Mouse (Mus musculus): ENCODE results near the gene Apoc4. TPM values are rescaled to one million over a fixed set of nuclear protein-coding genes. Genes with fewer than 3 reads are reported as not detected.
A peak's percentile ranks its signal among the peaks of the same experiment; 100 is the strongest.

The Apoc4 gene
- polyA plus RNA-seq, 1 experiment from 2014 or later = 0.39 TPM

- H3K4me1 ChIP-seq (ENCODE audit: control insufficient read depth, insufficient read depth, low read length) = peaks cover 14% of the 10 kb centered on the region
- WGBS = 9% methylated on average over 18 of the region's 18 CpGs
- H3K4me3 ChIP-seq (ENCODE audit: low read depth, low read length) = peak overlapping the region; percentile 27
- H3K27me3 ChIP-seq (ENCODE audit: control insufficient read depth, insufficient read depth, low read length) = no peaks in the 10 kb centered on the region
- ATAC-seq (ENCODE audit: insufficient number of reproducible peaks, insufficient read depth, low FRiP score, low read depth) = no peak
- peak overlapping the region; percentile 77 for H3K27ac ChIP-seq (ENCODE audit: low read length)
- H3K9ac ChIP-seq (replicated peaks; ENCODE audit: low read depth, low read length) = no peak overlapping the region
- peak overlapping the region; percentile 64 for H3K4me2 ChIP-seq (replicated peaks; ENCODE audit: low read depth, low read length)
- peaks cover 7% of the 10 kb centered on the region for H3K9me3 ChIP-seq (ENCODE audit: control insufficient read depth, low read depth, low read length)
- H3K36me3 ChIP-seq (ENCODE audit: control insufficient read depth, insufficient read depth, low read length) = peaks cover 40% of the 10 kb centered on the region
Measured at GRCm38 (mm10) chr7:19716055-19716682, 34.9 kb upstream of the Apoc4 start.

- peak; percentile 98 for ATAC-seq (ENCODE audit: insufficient number of reproducible peaks, insufficient read depth, low FRiP score, low read depth)
- peak within 1 kb of the TSS; percentile 94 for H3K9ac ChIP-seq (replicated peaks; ENCODE audit: low read depth, low read length)
- H3K27me3 ChIP-seq (ENCODE audit: control insufficient read depth, insufficient read depth, low read length) = no peaks in the 10 kb centered on the region
- peaks cover 14% of the 10 kb centered on the region for H3K4me1 ChIP-seq (ENCODE audit: control insufficient read depth, insufficient read depth, low read length)
- peak within 1 kb of the TSS; percentile 89 for H3K4me2 ChIP-seq (replicated peaks; ENCODE audit: low read depth, low read length)
- WGBS = under 1% methylated on average over 58 of the region's 59 CpGs
- H3K27ac ChIP-seq (ENCODE audit: low read length) = peak within 1 kb of the TSS; percentile 77
- peaks cover 43% of the 10 kb centered on the region for H3K36me3 ChIP-seq (ENCODE audit: control insufficient read depth, insufficient read depth, low read length)
- no peaks in the 10 kb centered on the region for H3K9me3 ChIP-seq (ENCODE audit: control insufficient read depth, low read depth, low read length)
- peak within 1 kb of the TSS; percentile 99 for H3K4me3 ChIP-seq (ENCODE audit: low read depth, low read length)
Measured at GRCm38 (mm10) chr7:19715239-19716054, 34.2 kb upstream of the Apoc4 start, which contains the start of gene Tomm40. Gene Tomm40, minus strand, starts transcription at chr7:19715438.

- H3K4me1 ChIP-seq (ENCODE audit: control insufficient read depth, insufficient read depth, low read length) = peaks cover 14% of the 10 kb centered on the region
- H3K27ac ChIP-seq (ENCODE audit: low read length) = peak overlapping the region; percentile 75
- no peaks in the 10 kb centered on the region for H3K9me3 ChIP-seq (ENCODE audit: control insufficient read depth, low read depth, low read length)
- peak overlapping the region; percentile 94 for H3K9ac ChIP-seq (replicated peaks; ENCODE audit: low read depth, low read length)
- ATAC-seq (ENCODE audit: insufficient number of reproducible peaks, insufficient read depth, low FRiP score, low read depth) = no peak
- peak overlapping the region; percentile 99 for H3K4me3 ChIP-seq (ENCODE audit: low read depth, low read length)
- H3K4me2 ChIP-seq (replicated peaks; ENCODE audit: low read depth, low read length) = peak overlapping the region; percentile 89
- peaks cover 47% of the 10 kb centered on the region for H3K36me3 ChIP-seq (ENCODE audit: control insufficient read depth, insufficient read depth, low read length)
- under 1% methylated on average over 39 of the region's 39 CpGs for WGBS
- no peaks in the 10 kb centered on the region for H3K27me3 ChIP-seq (ENCODE audit: control insufficient read depth, insufficient read depth, low read length)
Measured at GRCm38 (mm10) chr7:19714836-19715235, 33.6 kb upstream of the Apoc4 start.

GRCm38 (mm10) chr7:19713598-19713997, 32.3 kb upstream of the Apoc4 start:
- H3K4me2 ChIP-seq (replicated peaks; ENCODE audit: low read depth, low read length) = no peak overlapping the region
- H3K4me3 ChIP-seq (ENCODE audit: low read depth, low read length) = no peak overlapping the region
- H3K9me3 ChIP-seq (ENCODE audit: control insufficient read depth, low read depth, low read length) = no peaks in the 10 kb centered on the region
- peaks cover 50% of the 10 kb centered on the region for H3K36me3 ChIP-seq (ENCODE audit: control insufficient read depth, insufficient read depth, low read length)
- WGBS = 88% methylated on average over 9 of the region's 9 CpGs
- H3K4me1 ChIP-seq (ENCODE audit: control insufficient read depth, insufficient read depth, low read length) = peaks cover 14% of the 10 kb centered on the region
- no peak overlapping the region for H3K27ac ChIP-seq (ENCODE audit: low read length)
- H3K9ac ChIP-seq (replicated peaks; ENCODE audit: low read depth, low read length) = no peak overlapping the region
- no peaks in the 10 kb centered on the region for H3K27me3 ChIP-seq (ENCODE audit: control insufficient read depth, insufficient read depth, low read length)
- no peak for ATAC-seq (ENCODE audit: insufficient number of reproducible peaks, insufficient read depth, low FRiP score, low read depth)

GRCm38 (mm10) chr7:19713196-19713595, 31.9 kb upstream of the Apoc4 start:
- 41% methylated on average over 4 of the region's 4 CpGs for WGBS
- ATAC-seq (ENCODE audit: insufficient number of reproducible peaks, insufficient read depth, low FRiP score, low read depth) = no peak
- peaks cover 14% of the 10 kb centered on the region for H3K4me1 ChIP-seq (ENCODE audit: control insufficient read depth, insufficient read depth, low read length)
- no peak overlapping the region for H3K27ac ChIP-seq (ENCODE audit: low read length)
- H3K36me3 ChIP-seq (ENCODE audit: control insufficient read depth, insufficient read depth, low read length) = peaks cover 48% of the 10 kb centered on the region
- H3K9me3 ChIP-seq (ENCODE audit: control insufficient read depth, low read depth, low read length) = no peaks in the 10 kb centered on the region
- no peak overlapping the region for H3K9ac ChIP-seq (replicated peaks; ENCODE audit: low read depth, low read length)
- H3K4me3 ChIP-seq (ENCODE audit: low read depth, low read length) = no peak overlapping the region
- H3K27me3 ChIP-seq (ENCODE audit: control insufficient read depth, insufficient read depth, low read length) = no peaks in the 10 kb centered on the region
- H3K4me2 ChIP-seq (replicated peaks; ENCODE audit: low read depth, low read length) = no peak overlapping the region

- peaks cover 49% of the 10 kb centered on the region for H3K36me3 ChIP-seq (ENCODE audit: control insufficient read depth, insufficient read depth, low read length)
- ATAC-seq (ENCODE audit: insufficient number of reproducible peaks, insufficient read depth, low FRiP score, low read depth) = no peak
Measured at GRCm38 (mm10) chr7:19712414-19712813, 31.1 kb upstream of the Apoc4 start.

GRCm38 (mm10) chr7:19710650-19711049, 29.4 kb upstream of the Apoc4 start:
- WGBS = 93% methylated on average over 10 of the region's 10 CpGs
- H3K9ac ChIP-seq (replicated peaks; ENCODE audit: low read depth, low read length) = no peak overlapping the region
- peaks cover 8% of the 10 kb centered on the region; the same call in 1 of the 2 replicates for H3K4me1 ChIP-seq (ENCODE audit: control insufficient read depth, insufficient read depth, low read length)
- ATAC-seq (ENCODE audit: insufficient number of reproducible peaks, insufficient read depth, low FRiP score, low read depth) = no peak
- H3K4me2 ChIP-seq (replicated peaks; ENCODE audit: low read depth, low read length) = no peak overlapping the region
- no peak overlapping the region for H3K4me3 ChIP-seq (ENCODE audit: low read depth, low read length)
- peaks cover 48% of the 10 kb centered on the region for H3K36me3 ChIP-seq (ENCODE audit: control insufficient read depth, insufficient read depth, low read length)
- H3K9me3 ChIP-seq (ENCODE audit: control insufficient read depth, low read depth, low read length) = no peaks in the 10 kb centered on the region
- no peaks in the 10 kb centered on the region for H3K27me3 ChIP-seq (ENCODE audit: control insufficient read depth, insufficient read depth, low read length)
- no peak overlapping the region for H3K27ac ChIP-seq (ENCODE audit: low read length)

More at GRCm38 (mm10) chr7:19712414-19712813, 31.1 kb upstream of the Apoc4 start:
- Histone ChIP-seq H3K4me2 (replicated peaks; ENCODE audit: low read depth, low read length) (no peak overlapping the region), H3K27me3 (ENCODE audit: control insufficient read depth, insufficient read depth, low read length) (no peaks in the 10 kb centered on the region), H3K9ac (replicated peaks; ENCODE audit: low read depth, low read length) (no peak overlapping the region), H3K4me3 (ENCODE audit: low read depth, low read length) (no peak overlapping the region), H3K9me3 (ENCODE audit: control insufficient read depth, low read depth, low read length) (no peaks in the 10 kb centered on the region), H3K4me1 (ENCODE audit: control insufficient read depth, insufficient read depth, low read length) (peaks cover 14% of the 10 kb centered on the region), H3K27ac (ENCODE audit: low read length) (no peak overlapping the region)
- WGBS = 72% methylated on average over 4 of the region's 4 CpGs

GRCm38 (mm10) chr7:19705271-19705670, 24.0 kb upstream of the Apoc4 start:
- Histone ChIP-seq H3K4me3 (ENCODE audit: low read depth, low read length) (no peak overlapping the region), H3K9me3 (ENCODE audit: control insufficient read depth, low read depth, low read length) (no peaks in the 10 kb centered on the region), H3K4me2 (replicated peaks; ENCODE audit: low read depth, low read length) (no peak overlapping the region), H3K9ac (replicated peaks; ENCODE audit: low read depth, low read length) (no peak overlapping the region), H3K36me3 (ENCODE audit: control insufficient read depth, insufficient read depth, low read length) (peaks cover 26% of the 10 kb centered on the region), H3K4me1 (ENCODE audit: control insufficient read depth, insufficient read depth, low read length) (peaks cover 6% of the 10 kb centered on the region), H3K27me3 (ENCODE audit: control insufficient read depth, insufficient read depth, low read length) (no peaks in the 10 kb centered on the region), H3K27ac (ENCODE audit: low read length) (no peak overlapping the region)
- no peak for ATAC-seq (ENCODE audit: insufficient number of reproducible peaks, insufficient read depth, low FRiP score, low read depth)
- 93% methylated on average over 7 of the region's 7 CpGs for WGBS
